Mouse (Mus musculus) left cerebral cortex, adult 9 months (tissue): ENCODE results near the gene Ddx60.
"Not testable (repeated sequence)": the region's sequence is repeated elsewhere in the genome, so short reads cannot be mapped to it uniquely, and the experiment has no call there.

Source experiments
- DNase-seq, 2 experiments: peaks; one replicate each; pipeline ENCODE4 v3.0.0; 2022; ENCODE audit warnings: low spot score in 2 of 2

The Ddx60 gene

GRCm38 (mm10) chr8:61927777-61928494, at the start of gene Ddx60:
Ddx60 (plus strand) TSS chr8:61928087.
- peak; percentile 9 to 60 for DNase-seq

DNA sequence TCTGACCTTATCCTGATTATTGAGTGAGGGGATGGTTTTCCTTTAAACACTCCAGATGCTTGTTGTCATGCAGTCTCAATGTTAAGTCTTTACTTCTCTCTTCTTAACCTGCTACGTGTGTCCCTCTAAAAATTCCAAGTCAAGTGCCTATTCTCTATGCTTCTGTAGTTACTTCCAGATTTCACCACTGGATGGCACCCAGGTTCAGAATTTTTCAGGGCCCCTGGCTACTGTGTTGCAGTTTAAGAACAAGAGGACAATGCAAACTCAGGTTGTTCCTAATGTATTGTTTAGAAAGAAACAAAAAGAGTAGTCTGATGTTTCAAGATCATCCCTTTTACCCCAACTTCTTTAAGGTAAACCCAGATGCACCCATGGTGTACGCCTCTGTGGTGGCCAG, 33.8 kb upstream of the Ddx60 start:
- peak in 1 of 2 experiments; percentile 75 for DNase-seq

DNA sequence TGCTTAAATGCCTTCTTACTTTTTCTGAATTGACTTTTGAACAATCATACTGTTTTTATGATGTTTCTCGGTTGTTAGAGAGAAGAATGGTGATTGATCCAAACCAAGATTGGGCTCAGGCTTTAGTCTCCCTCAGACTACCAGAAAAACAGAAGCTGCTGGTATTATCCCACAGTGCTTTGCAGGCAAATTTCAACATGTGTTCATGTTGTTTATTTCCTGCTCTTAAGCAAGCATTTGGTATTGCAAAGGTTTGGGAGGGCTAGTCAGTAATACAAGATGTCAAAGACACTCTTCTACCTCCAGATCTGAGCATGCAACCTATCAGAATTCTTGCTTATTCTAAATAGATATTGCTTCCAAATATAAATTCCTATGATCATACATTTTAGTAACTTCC, 31.1 kb upstream of the Ddx60 start:
- DNase-seq, result no peak

- DNase-seq, result no peak
These were observed 30.5 kb upstream of the Ddx60 start for GRCm38 (mm10) chr8:61897402-61897801.

- no peak for DNase-seq
These were observed 26.7 kb upstream of the Ddx60 start for GRCm38 (mm10) chr8:61901028-61901717.

- DNase-seq, result no peak
These were observed 25.4 kb upstream of the Ddx60 start, which contains the start of gene Palld for GRCm38 (mm10) chr8:61902521-61902920. Palld (minus strand) TSS chr8:61902690.

- peak in 1 of 2 experiments; percentile 8 for DNase-seq
These were observed 19.3 kb upstream of the Ddx60 start for GRCm38 (mm10) chr8:61908303-61909215.

DNA sequence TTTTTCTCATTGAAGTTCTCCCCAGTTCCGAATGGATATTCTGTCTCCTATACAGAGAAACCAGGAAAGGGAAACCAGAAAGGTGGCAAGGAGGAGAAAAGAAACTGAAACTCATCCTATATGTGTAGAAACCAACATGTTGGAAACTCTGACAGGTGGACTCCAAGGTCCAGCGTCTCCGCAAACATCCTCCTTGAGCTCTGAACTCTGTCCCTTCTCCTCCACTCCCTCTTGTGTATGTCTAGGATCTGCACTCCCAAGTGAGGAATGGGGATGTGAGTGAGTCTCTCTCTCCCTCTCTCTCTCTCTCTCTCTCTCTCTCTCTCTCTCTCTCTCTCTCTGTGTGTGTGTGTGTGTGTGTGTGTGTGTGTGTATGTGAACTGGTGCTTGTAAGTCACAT, 18.6 kb upstream of the Ddx60 start:
- no peak for DNase-seq

GRCm38 (mm10) chr8:61912817-61913216, 15.1 kb upstream of the Ddx60 start:
- DNase-seq, result no peak

GRCm38 (mm10) chr8:61913957-61914356, 13.9 kb upstream of the Ddx60 start:
- DNase-seq, result no peak

DNA sequence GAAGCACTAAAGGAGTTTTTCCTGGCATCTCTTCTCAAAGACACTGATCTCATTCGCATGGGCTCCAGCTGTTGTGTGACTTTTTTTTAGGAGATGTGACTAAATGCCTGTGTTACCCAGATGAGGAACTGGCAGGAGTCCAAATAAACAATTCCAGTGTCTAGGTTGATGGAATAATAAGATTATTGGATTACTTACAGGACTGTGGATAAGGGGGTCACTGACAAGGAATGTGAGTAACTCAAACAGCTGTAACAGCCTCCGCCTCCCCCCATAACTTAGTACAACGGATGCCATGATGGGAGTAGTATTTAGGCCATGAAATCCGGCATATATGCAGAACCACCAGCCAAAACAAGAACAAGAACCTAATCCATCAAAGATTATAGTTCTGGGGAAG, 10.6 kb upstream of the Ddx60 start:
- DNase-seq, result no peak

GRCm38 (mm10) chr8:61919145-61919788, 8.6 kb upstream of the Ddx60 start:
- DNase-seq, result no peak

DNA sequence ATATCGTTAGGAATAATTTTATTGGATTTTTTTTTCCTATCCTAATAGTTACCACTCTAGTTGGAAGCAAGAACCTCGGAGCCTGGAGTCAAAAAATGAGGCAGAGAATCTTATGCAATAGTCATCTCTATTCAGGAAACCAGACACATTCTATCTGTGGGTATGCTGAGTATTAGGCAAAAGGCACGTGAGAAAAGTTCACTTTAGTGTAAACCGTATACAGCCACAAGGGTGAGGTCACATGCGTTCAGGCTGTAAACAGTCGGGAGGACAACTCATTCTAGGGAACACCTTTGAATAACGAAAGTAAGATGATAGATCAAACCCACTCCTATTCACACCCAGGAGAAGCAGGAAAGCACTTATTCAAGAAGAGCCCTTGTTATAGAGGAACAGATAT, 7.5 kb upstream of the Ddx60 start:
- no peak for DNase-seq

GRCm38 (mm10) chr8:61921454-61922054, 6.3 kb upstream of the Ddx60 start:
- DNase-seq, result no peak

GRCm38 (mm10) chr8:61924518-61924917, 3.4 kb upstream of the Ddx60 start:
- no peak for DNase-seq

DNA sequence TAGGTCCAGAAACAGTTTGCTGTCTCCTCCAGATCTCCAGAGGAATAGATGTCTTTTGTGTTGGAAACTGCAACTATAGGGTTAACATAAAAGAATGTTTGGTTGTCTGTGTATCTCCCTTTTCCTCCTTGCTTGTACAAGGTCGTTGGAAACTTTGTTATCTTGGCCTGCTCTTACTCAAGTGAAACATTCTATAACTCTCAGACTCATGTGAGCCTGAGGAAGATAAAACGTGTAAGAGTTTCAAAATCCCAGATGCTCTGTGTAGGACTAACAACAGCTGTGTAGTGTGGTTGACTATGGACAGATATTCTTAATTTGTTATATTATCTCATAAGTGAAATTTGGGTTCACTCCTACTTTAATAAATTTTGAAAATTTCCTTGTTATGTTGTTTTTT, 5.4 kb downstream of the Ddx60 start:
- no peak for DNase-seq

GRCm38 (mm10) chr8:61937576-61937975, 9.7 kb downstream of the Ddx60 start:
- no peak for DNase-seq

DNA sequence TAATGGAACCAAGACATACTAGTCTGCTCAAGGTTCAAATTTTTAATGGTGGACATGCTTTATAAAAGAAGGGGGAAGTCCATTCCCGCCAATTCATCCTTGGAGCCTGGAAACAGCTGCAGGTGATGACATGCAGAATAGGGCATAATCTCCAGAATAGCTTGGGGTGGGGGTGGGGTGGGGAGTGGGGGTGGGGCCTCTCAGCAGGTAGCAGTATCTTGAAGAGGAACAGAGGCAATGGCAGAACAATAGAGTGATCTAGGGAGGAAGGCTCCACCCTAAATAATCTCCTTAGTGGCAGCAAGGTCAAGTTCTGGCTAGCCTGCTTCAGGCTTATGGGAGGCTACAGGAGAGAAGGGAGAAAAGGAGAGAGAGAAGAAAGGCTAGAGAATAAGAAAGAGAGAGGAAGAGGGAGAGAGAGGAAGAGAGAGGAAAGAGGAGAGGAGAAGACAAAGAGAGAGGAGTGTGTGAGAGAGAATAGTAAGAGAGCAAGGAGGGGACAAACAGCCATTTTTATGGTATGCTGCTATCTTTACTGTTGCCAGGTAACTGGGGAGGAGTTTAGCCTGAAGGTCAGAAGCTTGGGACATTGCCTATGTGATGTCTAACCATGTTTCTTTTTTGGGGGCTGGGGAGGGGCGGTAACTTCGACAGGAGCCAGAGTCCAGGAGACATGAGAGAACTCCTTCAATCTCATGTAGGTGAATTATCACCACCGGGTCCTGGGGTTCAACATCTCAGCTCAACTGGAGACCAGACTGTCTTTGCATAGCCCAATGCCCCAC, 36.9 kb downstream of the Ddx60 start:
- not testable (repeated sequence) for DNase-seq

GRCm38 (mm10) chr8:61969581-61969980, 41.7 kb downstream of the Ddx60 start:
- no peak for DNase-seq

DNA sequence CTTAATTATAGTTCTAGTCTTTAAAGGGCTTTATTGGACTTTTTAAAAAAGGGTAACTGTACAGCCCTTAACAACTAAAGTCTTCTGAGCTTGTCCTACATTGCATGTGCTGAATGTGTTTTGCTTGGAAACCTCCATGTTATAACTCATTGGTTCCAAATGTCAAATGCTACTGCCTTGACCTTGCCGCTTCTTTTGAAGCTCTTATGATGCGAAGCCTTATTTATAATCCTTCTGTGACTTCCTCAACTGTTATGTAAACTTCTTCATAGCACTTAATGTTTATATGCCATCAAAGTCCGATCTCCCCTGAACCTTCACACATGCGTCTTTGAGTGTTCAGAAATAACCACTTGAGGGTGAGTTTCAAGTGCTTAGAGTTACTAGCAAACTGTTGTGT, 57.1 kb downstream of the Ddx60 start:
- no peak for DNase-seq
